Mouse (Mus musculus) large intestine, adult 2 months (tissue): ENCODE measurements around the gene Duox2. TPM values are rescaled to one million over a fixed set of nuclear protein-coding genes. Genes with fewer than 3 reads are reported as not detected.
"Not testable (repeated sequence)": the region's sequence is repeated elsewhere in the genome, so short reads cannot be mapped to it uniquely, and the experiment has no call there.

Source experiments
- DNase-seq: peaks from one replicate; pipeline ENCODE4 v3.0.0-alpha.2; 2012; ENCODE audit warnings: low read depth, low spot score
- WGBS: fragments of 180-500 bp; shearing (Covaris S2); methylation state at CpG from one replicate; pipeline ENCODE4 v1.1.7; 2018; 5-methylcytosine and 5-hydroxymethylcytosine counted together
- polyA plus RNA-seq: library from polyadenylated mRNA; depleted of rRNA; stranded (reverse); fragments of >200 nt; gene quantifications from 2 replicates; pipeline ENCODE4 v1.2.3, GENCODE M21; 2012; rRNA removed

The Duox2 gene
- 133 and 185 TPM in 2 replicates for polyA plus RNA-seq

DNA sequence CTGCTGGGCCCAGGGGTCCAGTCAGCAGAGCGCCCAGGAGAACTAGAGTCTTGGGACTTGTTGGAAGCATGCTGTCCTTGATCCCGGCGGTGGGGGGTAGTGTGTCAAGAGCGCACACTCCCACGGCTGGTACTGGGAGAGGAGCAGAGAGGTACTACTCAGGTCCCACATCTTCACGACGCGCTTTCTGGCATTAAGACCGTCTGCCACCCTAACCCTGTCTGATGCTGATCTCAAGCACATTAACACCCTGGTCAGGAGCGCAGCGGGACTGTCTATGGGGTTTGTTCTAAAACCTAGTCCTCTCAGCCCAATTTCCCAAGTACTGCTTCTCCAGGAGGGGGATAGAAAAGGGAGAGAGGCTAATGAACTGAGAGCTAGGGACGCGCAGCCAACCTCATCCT is at the start of gene Duox2:
Gene Duox2 (minus strand): TSS at position 354 of the 404 bp plus-strand sequence.
- 6% methylated on average over 13 of the region's 13 CpGs for WGBS
- DNase-seq, result no peak

DNA sequence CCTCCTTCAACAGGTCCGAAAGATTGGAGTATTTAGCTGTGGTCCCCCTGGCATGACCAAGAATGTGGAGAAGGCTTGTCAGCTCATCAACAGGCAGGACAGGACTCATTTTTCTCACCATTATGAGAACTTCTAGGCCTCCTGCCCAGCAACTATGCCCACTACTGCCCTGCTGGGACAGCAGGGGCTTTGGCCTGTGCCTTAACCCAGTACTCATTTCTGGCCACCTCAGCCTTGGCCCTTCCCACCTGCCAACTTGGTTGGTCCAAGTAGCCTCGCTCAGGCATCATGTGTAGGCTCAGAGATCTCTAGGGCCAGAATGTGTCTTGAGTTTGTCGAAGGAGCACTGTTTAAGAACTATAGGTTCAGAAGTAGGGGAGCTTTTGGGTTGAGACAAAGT is 49.0 kb upstream of the Duox2 start:
- 92% methylated on average over 3 of the region's 3 CpGs for WGBS
- DNase-seq, result no peak

DNA sequence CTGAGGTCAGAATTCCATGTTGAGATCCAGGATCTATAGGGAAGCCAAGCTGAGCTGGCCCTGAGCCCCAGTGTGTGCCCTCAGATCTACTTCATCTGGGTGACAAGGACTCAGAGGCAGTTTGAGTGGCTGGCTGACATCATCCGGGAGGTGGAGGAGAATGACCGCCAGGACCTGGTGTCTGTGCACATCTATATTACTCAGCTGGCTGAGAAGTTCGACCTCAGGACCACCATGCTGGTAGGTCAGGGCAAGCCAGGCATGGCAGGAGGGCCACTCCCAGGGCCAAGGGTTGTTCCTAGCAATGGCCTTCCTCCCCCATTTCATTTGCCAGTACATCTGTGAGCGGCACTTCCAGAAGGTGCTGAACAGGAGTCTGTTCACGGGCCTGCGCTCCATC is 47.9 kb upstream of the Duox2 start:
- 88% methylated on average over 6 of the region's 6 CpGs for WGBS
- DNase-seq, result not testable (repeated sequence)

DNA sequence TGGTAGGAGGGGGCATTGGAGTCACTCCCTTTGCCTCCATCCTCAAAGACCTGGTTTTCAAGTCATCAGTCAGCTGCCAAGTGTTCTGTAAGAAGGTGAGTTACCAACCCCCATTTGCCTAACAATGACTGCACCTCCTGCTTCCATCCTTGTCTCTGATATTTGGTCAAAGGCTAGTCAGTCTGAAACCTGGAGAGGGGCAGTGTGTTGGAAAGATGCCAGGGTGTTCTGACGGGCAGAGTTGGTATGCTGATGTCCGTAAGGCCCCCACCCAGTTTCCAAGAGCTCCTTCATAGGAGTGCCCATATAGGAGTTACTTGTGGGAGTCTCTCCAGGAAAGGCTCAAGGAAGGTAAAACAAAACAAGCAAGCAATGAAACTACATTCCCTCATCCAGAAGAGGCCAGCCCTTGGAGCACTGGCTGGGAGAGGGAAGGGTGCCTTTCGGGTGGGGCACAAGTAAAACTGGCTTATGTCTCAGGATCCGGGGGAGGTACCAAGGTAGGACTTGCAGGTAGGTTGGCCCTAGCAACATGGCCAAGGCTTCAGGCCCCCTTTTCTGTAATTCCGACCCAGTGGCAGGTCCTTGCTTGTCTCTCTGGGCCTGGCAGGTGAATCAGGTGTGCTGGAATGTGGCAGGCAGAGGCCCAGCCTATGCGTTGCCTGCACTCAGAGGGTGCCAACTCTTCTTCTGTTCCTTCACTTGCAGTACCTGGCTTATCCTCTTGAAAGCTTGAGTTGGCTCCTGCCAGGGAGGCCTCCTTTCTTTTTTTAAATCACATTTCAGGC is 47.1 kb upstream of the Duox2 start:
- 52% methylated on average over 6 of the region's 6 CpGs for WGBS
- DNase-seq, result no peak

- no peak for DNase-seq
- 73% methylated on average over 21 of the region's 21 CpGs for WGBS
Observed at GRCm38 (mm10) chr2:122337291-122337690, 39.0 kb upstream of the Duox2 start.

DNA sequence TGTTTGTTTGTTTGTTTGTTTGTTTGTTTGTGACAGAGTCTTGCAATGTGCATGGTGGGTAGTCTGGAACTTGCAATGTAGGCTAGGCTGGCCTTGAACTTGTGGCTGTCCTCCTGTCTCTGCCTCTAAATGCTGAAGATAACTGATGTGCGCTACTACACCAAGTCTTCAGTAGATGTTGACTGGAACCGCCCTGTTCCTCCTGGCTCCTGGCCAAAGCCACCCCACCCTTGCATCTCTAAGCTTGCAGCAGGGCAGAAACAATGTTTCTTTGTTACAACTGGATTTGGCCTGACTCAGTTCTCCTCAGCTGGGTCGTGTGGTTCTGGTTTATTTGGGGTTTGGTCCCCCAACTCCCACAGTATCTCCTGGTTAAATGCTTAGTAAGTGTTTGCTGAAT is 35.9 kb upstream of the Duox2 start:
- DNase-seq, result no peak
- WGBS, result 23% methylated on average over 3 of the region's 3 CpGs

- 66% methylated on average over 3 of the region's 3 CpGs for WGBS
- no peak for DNase-seq
Observed at GRCm38 (mm10) chr2:122332222-122332621, 34.0 kb upstream of the Duox2 start.

DNA sequence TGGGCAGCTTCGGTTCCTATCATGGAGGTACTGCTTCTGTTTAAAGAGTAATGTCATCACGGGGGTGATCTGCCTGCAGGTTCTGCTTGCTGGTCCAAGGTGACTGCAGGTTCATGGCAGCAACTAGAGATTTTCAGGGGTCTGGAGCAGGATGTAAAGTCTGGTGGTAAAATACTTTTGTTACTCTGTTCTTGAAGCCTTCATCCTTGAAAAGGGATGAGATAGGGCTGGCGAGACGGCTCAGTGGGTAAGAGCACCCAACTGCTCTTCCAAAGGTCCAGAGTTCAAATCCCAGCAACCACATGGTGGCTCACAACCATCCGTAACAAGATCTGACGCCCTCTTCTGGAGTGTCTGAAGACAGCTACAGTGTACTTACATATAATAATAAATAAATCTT is 32.1 kb upstream of the Duox2 start:
- WGBS, result 82% methylated on average over 6 of the region's 6 CpGs
- DNase-seq, result not testable (repeated sequence)

GRCm38 (mm10) chr2:122327986-122328385 is 29.7 kb upstream of the Duox2 start:
- DNase-seq, result no peak
- WGBS, result 50% methylated on average over 3 of the region's 3 CpGs

DNA sequence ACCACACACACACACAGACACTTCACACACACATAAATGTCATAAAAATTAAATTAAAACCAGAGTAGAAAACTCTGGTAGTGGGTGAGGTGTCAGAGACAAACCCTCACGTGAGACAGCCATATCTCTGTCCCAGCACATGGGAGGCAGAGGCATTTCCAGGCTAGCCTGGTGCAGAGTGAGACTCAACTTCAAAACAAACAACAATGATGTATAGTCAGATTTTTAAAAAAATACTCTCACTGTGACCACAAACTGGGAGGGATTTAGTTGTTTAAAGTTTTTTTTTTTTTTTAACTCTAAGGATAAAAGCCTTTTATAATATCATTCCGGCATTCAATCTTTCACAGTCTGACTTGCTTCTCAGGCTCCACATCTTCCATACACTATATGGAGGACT is 27.1 kb upstream of the Duox2 start:
- WGBS, result 75% methylated on average over 2 of the region's 2 CpGs
- DNase-seq, result no peak

GRCm38 (mm10) chr2:122324586-122324985 is 26.3 kb upstream of the Duox2 start:
- 53% methylated on average over 3 of the region's 3 CpGs for WGBS

DNA sequence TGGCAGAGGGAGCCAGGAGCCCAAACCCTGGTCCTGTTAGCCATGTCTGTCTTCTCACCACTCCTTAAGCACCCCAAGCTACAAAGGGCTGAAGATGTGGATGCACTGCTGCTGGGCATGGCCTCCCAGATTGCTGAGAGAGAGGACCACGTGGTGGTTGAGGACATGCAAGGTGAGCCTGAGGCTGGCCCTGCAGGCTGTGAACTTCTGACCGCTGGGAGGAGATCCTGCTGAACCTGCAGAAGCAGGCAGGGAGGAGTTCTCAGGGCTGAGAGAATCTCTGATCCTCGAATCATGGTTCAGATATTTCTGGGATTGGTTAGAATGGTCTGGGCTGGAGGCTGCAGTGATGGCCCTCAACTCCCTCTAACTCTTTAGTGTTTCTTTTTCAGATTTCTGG is 25.7 kb upstream of the Duox2 start:
- DNase-seq, result no peak
- WGBS, result 62% methylated on average over 3 of the region's 3 CpGs

More at GRCm38 (mm10) chr2:122324586-122324985, 26.3 kb upstream of the Duox2 start:
- DNase-seq, result no peak

- 43% methylated on average over 4 of the region's 4 CpGs for WGBS
- DNase-seq, result no peak
Observed at GRCm38 (mm10) chr2:122317384-122317783, 19.1 kb upstream of the Duox2 start.

- no peak for DNase-seq
- WGBS, result 89% methylated on average over 7 of the region's 7 CpGs
Observed at GRCm38 (mm10) chr2:122315372-122315771, 17.1 kb upstream of the Duox2 start, which contains the start of gene Duox1. Gene Duox1 (plus strand): TSS chr2:122315672.

GRCm38 (mm10) chr2:122313536-122313935 is 15.3 kb upstream of the Duox2 start, which contains the start of gene Duoxa1:
Gene Duoxa1 (minus strand): TSS chr2:122313730.
- no peak for DNase-seq
- WGBS, result 7% methylated on average over 24 of the region's 24 CpGs

DNA sequence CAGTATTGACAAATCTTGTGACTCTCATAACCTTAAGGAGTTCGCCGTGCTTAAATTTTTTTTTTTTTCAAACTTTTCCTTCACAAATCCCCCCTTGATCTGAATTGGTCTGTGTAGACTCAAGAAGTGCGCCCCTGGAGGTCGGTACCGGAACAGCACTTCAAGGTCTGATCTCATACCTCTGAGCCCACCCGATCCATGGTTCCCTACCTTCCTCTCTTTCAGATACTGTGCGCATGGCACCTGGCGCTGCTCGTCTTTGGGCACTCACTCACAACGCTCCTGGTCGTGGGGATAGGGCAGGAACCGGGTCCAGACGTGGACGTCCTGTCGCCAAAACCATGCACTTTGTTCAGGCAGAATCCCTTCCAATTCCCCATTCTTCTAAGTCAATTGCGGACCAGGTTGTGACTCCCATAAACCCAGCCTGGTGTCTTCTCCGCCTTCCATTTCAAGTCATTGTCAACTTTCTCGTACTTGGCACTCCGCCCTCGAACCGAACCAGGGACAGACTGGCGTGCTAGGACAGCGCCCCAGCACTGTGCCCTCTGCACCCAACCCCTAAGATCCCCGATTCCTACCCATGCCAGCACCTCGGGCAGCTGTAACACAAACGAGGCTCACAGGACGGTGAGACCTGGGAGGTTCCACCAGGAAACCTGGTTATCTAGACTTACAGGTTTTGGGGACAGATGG is 14.6 kb upstream of the Duox2 start:
- WGBS, result 2% methylated on average over 27 of the region's 27 CpGs
- no peak for DNase-seq

DNA sequence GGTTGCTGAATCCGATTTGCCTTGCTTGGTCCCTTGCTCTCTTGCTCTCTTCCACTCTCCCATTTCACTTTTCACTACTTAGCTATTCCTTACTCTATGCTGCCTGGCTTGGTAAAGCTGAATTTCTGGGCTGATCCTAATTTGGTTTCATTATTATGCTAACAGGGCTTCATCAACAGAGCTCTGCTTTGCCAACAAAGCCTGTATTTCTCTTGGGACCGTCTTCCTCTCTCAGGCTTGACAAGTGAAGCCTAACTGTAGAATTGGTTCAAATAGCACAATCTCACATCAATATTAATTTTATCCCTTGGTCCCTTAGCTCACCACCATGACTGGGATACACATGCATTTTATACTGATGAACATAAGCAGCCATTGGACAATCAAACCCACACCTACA is 13.3 kb upstream of the Duox2 start:
- 77% methylated on average over 2 of the region's 2 CpGs for WGBS
- no peak for DNase-seq

DNA sequence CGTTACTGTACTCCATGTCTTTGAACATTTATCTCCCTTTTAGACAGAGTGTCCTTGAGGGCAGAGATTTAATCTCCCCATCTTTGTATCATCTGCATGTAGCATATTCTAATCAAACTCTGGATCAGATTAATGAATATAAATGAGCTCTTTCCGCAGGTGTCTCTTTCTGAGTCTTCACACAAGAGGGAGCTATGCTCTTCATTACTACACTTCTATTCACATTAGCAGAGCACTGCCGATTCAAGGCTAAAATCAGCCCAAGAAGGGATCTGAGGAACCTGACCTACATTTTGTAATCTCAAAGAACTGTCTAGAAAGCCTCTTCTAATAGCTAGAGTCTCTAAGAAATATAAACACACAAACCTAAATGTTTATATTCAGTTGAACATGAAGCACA is 11.4 kb upstream of the Duox2 start:
- no peak for DNase-seq
- WGBS, result 38% methylated on average over 3 of the region's 3 CpGs

- no peak for DNase-seq
- WGBS, result 7% methylated on average over 4 of the region's 4 CpGs
Observed at GRCm38 (mm10) chr2:122306184-122306583, 7.9 kb upstream of the Duox2 start.

DNA sequence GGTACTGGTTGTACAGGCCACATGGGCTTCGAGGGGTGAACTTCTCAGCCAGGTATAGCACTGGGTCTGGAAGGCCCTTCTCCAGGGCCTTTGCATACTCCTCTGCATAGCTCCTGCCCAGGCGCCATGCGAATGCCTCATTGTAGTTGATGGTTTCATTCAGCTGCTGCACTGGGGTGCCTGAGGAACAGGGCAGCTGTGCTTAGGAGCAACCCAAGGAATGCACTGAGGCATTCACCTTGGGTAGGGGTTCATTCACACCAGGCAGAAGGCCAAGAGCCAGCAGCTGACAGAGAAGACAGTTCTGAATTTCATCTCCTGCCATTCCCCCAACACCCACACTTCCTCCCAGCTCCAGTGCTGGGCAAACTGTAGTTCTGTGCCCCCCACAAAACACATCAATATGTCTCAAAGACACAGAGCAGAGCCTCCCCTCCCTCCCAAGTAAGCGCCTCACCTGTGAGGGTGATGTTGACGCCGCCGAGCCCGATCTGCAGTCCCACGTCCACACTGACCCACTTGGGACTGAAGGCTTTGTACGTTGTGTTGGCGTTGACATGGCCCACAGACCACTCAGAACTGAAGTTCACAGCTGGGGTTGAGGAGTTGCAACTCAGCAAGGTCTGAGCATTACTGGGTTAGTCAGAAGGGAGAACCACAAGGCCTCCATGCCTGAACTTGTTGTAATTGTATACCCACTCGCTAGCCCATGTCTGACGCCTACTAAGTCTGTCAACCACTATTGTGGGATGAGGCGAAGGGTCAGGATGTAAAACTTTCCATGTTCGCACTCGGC is 7.0 kb upstream of the Duox2 start:
- WGBS, result 92% methylated on average over 16 of the region's 16 CpGs
- no peak for DNase-seq
